Mouse (Mus musculus) bone marrow, adult 2 months (tissue): ENCODE measurements around the gene Akap2.

Experiments
- CTCF ChIP-seq: fragments of 200-500 bp; IDR thresholded peaks from 2 replicates; pipeline ENCODE4 v1.5.1; 2011; ENCODE audit warnings: low read length, control low read depth; ENCODE audit not compliant: control insufficient read depth, insufficient read depth
- POLR2A ChIP-seq: fragments of 200-500 bp; IDR thresholded peaks from 2 replicates; pipeline ENCODE4 v1.6.1; 2011; ENCODE audit warnings: low read depth, mild to moderate bottlenecking, control low read depth, low read length, borderline replicate concordance; ENCODE audit not compliant: control insufficient read depth

DNA sequence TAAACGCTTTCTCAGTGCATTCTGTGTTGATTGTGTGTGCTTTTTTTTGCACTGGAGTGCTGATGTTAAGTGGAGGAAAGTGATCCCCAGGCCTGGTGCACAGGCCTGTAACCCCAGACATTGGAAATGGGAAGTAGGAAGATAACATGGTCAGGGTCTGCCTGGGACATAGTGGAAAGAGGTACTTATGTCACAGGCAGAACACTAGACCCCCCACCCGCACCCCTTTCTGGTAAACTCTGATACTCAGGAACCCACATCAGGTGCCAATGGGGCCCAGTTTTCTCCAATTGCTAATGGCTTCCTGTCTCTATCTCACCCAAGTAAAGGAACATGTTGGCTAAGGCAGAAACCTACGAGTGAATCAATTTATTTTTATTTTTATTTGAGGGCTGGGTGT, 167.1 kb downstream of the Akap2 start:
- no peak for TF ChIP-seq POLR2A
- TF ChIP-seq CTCF: no peak
